Mouse (Mus musculus): ENCODE measurements at regions not wholly inside any gene's neighbourhood (a gene's known extent, or its start where the extent isn't known, plus 50 kb on each side); places are given as distances from the start of the nearest gene placed in this dataset.

GRCm38 (mm10) chr2:131773691-131774090 is 85.9 kb downstream of the Erv3 start:
- TF ChIP-seq POU5F1 (IDR thresholded peaks at IDR 0.05; ENCODE audit: borderline replicate concordance, low read length) (no peak), CTCF (conservative IDR thresholded peaks at IDR 0.05; ENCODE audit: low read length) (no peak)

All from E14TG2a.4 (cell line).